Mouse (Mus musculus): ENCODE measurements at regions not wholly inside any gene's neighbourhood (a gene's known extent, or its start where the extent isn't known, plus 50 kb on each side); places are given as distances from the start of the nearest gene placed in this dataset.

DNA sequence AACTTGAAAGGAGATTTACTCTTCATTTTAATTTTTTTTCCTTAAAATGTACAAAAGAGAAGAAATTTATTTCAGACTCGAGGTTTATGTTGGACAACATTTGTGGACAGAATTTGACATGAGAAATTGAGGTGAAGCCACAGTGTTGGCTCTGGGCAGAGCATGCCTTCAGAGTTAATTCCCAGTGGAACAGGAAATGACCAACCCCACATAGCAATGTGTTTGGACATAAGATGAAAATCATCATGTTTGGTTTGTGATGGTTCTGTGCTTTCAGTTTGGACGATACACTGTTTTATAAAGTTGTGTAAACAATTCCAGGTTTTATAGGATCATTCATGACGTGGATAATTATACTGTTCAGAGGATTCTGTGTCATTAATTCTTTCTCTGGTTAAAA, 271.9 kb upstream of the Mettl25 start:
- TF ChIP-seq CTCF (conservative IDR thresholded peaks at IDR 0.05; ENCODE audit: low read length) (no peak), NANOG (IDR thresholded peaks at IDR 0.05; ENCODE audit: borderline replicate concordance, low read length) (no peak), POU5F1 (IDR thresholded peaks at IDR 0.05; ENCODE audit: borderline replicate concordance, low read length) (no peak)
